Mouse (Mus musculus) adrenal gland, postnatal 14 days (tissue): ENCODE measurements around the gene Kcnh2. TPM values are rescaled to one million over a fixed set of nuclear protein-coding genes. Genes with fewer than 3 reads are reported as not detected.
"Not testable (repeated sequence)": the region's sequence is repeated elsewhere in the genome, so short reads cannot be mapped to it uniquely, and the experiment has no call there.

Source experiments
- DNase-seq: peaks from one replicate; pipeline ENCODE4 v3.0.0; 2021; ENCODE audit warnings: mixed read lengths
- long read RNA-seq, 2 experiments: library from polyadenylated mRNA; stranded (forward); transcript quantifications; one replicate each; pipeline ENCODE4 v2.0.0; 2021
- total RNA-seq: library from RNA; stranded (reverse); gene quantifications from 2 replicates; pipeline ENCODE4 v1.2.3, GENCODE M21; 2021

The Kcnh2 gene
- 10.7 and 11.1 TPM in 2 replicates for total RNA-seq
- long read RNA-seq, experiment 1, full-length matches to known transcripts, result 21 of 34 reads
- long read RNA-seq, experiment 1, partial matches to known transcripts, result 6 of 34 reads
- long read RNA-seq, experiment 1, other reads (novel, unspliced or antisense), result 7 of 34 reads
- long read RNA-seq, experiment 2, full-length matches to known transcripts, result 9 of 16 reads
- long read RNA-seq, experiment 2, partial matches to known transcripts, result 3 of 16 reads
- long read RNA-seq, experiment 2, other reads (novel, unspliced or antisense), result 4 of 16 reads

GRCm38 (mm10) chr5:24351278-24351677 lies at the start of gene Kcnh2:
TSS of gene Kcnh2 (minus strand) at chr5:24351604.
- DNase-seq, result no peak

DNA sequence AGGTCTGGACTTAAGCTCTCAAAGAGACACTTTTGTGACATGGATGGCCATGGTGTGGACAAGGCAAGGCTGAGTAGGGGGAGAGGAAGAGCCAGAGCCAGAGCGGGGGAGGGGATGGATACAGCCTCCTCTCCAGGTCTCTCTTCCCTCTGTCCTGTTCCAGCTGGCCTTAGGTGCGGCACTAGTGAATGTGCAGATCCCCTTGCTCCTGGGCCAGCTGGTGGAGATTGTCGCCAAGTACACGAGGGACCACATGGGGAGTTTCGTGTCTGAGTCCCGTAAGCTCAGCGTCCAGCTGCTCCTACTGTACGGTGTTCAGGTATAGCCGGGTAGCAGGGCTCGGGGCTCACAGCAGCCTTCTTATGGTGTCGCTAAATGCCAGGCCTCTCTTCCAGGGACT lies 49.0 kb upstream of the Kcnh2 start:
- DNase-seq, result no peak

GRCm38 (mm10) chr5:24399686-24400085 lies 48.3 kb upstream of the Kcnh2 start:
- no peak for DNase-seq

- not testable (repeated sequence) for DNase-seq
These were observed 44.9 kb upstream of the Kcnh2 start for GRCm38 (mm10) chr5:24396254-24396653.

DNA sequence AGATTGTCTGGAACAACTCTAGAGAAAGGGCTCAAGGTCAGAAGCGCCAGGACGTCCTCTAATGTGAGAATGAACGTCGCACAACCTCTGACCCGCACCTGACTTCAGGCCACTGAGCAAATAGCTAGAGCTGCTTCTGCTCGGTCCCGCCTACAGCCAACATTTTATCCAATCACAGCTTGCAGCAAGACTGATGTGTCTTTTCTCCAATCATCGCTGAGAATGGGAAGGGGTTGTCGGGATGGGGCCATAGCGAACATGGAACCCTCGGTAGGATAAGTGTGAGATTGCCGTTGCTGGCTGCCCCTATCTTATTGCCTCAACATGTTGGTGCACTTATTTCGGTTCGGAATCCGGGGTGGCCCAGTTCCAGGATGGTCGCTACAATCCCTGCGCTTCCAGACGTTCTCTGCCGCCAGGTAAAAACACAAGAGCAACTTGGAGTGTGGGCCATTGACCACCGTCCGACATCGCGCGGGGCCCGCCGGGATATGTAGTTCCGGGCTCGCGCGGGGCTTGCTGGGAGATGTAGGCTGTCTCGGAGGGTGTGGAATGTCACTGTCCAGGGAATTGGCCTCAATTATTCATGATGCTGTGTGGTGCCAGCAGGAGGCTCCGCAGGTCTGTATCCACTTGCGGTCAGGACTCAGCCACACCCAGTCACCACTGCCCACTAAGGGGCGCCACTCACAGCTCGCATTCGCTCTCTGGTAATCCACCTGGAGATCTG lies 42.9 kb upstream of the Kcnh2 start:
- peak; percentile 95 for DNase-seq

DNA sequence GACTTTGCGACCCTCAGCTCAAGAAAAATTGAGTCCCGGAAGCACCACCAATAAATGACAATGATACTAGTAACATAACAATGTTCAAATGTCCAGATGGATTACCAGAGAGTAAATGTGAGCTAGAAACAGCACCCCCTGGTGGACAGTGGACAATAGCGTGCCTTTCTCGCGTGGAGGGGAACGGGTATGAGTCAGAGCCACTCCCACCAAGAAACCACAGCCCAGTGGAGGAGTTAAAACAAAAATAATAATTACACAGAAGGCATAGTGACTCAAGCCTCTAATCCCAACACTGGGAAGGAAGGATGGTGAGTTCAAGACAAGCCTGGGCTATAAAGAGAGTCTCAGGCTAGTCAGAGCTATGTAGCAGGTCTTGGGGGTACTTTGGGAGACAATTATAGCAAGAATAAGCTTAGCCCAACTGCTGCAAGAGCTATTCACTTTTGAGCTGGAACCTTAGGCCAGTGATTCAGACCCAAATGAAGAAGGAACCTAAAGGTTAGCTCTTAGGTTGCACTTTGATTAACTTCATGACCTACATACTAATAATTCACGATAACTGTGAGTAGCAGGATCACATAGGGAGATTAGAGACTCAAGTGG lies 42.1 kb upstream of the Kcnh2 start, which contains the start of gene Abcb8:
Gene Abcb8 (plus strand): TSS at position 272 of the 606 bp plus-strand sequence.
- peak; percentile 93 for DNase-seq

- no peak for DNase-seq
These were observed 41.3 kb upstream of the Kcnh2 start for GRCm38 (mm10) chr5:24392724-24393123.

DNA sequence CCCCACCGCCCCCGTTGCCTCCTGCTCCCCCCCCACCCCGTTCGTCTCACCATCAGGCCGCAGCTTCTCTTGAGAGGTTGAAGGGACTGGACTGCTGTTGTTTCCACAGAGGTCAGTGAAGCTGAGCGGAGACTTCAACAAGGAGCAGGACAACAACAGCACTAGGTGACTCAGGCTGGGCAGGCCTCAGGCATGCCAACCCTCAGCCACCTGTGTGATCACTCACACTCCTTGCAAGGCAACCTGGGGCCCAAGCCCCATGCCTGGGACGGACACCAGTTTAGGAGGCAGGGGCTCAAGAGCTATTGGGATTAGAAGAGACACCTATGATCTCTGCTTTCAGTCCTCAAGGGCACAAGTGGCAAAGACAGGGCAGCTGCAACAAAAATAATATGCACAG lies 40.5 kb upstream of the Kcnh2 start, which contains the start of gene Atg9b:
Gene Atg9b (minus strand): TSS at position 280 of the 400 bp plus-strand sequence.
- no peak for DNase-seq

GRCm38 (mm10) chr5:24389658-24390020 lies 38.2 kb upstream of the Kcnh2 start:
- no peak for DNase-seq

DNA sequence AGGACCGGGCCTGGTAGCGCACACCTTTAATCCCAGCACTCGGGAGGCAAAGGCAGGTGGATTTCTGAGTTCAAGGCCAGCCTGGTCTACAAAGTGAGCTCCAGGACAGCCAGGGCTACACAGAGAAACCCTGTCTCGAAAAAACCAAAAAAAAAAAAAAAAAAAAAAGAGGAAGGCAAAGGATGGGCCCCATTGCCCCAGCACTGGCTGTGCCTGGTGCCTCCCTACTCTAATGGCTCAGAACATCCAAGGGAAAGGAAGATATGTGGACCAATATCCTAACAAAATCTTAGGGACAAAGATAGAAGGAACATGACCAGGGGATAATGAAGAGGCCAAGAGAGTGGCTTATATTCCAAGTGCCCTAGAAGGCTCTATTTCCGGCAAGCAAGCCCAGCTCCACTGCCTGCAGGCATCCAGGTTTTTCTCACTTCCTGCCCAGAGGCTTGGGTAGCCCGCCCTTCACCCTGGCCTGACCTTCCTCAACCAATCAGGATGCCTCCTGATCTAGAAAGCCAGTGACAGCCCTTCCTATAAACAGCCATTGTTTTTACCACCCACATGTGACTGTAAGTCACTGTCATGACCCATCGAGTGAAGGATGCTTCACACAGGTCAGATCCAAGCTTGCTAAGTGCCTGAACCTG lies 37.7 kb upstream of the Kcnh2 start:
- DNase-seq, result peak; percentile 47

- no peak for DNase-seq
These were observed 37.0 kb upstream of the Kcnh2 start for GRCm38 (mm10) chr5:24388246-24388915.

DNA sequence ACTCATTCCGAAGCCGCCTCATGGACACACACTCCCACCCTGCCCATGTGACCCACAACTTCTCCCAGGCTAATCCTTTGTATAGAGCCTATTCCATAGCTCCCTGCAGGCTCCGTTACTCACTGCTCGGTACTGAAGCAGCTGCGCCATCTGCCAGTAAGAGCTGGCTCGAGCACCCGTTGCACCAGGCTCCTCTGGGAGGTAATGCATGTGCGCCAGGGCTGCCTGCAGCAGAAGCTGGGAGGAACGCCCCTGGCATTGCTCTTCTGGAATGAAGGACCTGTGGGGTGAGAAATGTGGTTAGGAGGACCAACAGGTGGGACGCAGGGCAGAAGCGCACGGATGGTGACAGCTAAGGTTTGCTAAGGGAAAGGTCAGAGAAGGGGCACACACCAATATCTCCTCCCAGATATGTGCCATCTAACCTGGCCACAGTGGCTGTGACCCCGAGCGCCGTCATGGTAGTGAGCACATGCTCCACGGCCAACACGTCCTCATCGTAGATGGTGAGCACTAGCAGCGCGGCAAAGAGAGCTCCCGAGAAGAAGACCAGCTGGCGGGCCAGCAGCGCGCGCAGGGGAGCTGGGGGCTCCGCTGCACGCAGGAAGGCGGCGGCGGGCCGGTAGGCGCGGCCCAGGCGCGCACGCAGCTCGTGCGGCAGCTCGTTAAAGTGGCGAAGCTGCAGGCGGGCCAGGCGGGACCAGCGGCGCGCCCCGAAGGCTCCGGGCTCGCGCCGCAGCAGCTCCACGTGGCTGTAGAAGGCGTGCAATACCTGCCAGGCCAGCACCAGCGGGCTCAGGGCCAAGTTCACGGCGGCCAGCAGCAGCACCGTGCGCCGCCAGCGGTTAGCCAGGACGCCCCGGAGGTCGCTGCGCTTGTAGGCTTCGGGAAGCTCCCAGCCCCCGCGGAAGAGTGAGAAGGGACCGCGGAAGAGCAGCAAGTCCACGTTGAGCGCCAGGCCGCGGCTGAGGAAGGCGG lies 36.1 kb upstream of the Kcnh2 start:
- peak; percentile 79 for DNase-seq

DNA sequence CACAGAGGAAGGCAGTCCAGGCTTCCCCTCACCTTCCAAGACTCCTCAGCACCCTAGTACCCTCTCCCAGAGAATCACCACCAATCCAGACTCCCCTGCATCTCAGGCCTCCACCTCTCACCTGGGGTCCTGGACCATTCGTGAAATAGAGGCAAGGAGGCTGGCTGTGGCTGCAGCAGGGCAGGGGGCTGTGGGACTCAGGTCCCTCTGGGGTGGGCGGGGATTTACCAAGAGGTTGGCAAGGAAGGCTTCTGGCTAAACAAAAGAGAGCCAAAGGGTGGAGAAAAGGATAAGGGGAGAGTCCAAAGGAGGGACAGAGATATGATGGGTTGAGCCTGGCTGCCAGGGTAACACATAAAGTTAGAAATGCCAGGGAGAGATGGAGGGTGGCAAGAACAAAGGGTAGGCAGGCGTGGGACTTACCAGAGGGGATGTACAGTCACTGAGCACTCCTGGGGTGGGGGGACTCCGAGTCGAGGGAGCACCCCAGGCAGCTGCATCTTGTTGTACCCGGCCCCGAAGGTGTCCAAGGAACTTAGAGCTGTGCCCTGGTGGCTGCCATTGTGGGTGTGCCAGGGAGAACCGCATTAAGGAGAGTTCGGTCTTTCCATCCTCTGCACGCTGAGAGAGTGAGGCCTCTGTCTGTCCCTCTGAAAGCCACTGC lies 34.6 kb upstream of the Kcnh2 start:
- DNase-seq, result no peak

DNA sequence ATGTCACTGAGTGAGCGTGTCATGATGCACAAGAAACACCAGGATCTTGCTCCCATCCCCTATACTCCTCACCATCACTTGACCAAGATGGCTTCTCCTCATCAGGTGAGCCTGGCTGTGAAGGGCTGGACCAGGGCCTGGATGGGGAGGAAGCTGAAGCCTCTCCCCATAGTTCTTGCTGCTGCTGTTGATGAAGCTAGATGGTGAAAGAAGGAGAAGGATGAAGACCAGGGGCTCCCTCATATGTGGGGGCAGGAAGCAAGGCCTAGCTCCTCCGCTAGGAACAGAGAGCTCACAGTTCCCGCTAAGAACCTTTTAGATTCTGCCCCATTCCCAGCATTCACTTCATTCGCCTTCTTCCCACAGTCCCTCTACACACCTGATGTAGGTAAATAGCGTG lies 34.0 kb upstream of the Kcnh2 start:
- no peak for DNase-seq

DNA sequence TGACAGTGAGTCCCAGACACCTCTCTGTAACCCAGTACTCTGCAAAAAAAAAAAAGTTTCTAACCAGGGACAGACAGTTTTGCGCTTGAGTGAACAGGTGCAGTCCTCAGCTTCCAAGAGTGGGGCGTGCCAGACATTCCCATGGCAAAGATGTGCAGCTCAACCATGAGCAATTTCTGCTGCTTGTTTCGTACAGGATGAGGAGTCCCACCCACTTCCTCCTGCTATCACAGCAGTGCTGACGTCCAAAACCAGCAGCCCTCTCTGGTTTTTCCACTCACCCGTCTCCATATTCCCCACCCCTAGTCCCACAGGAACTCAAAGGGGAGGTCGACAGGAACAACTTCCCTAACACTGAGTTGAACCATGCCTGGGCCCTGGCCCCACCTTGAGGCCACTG lies 33.0 kb upstream of the Kcnh2 start:
- no peak for DNase-seq

DNA sequence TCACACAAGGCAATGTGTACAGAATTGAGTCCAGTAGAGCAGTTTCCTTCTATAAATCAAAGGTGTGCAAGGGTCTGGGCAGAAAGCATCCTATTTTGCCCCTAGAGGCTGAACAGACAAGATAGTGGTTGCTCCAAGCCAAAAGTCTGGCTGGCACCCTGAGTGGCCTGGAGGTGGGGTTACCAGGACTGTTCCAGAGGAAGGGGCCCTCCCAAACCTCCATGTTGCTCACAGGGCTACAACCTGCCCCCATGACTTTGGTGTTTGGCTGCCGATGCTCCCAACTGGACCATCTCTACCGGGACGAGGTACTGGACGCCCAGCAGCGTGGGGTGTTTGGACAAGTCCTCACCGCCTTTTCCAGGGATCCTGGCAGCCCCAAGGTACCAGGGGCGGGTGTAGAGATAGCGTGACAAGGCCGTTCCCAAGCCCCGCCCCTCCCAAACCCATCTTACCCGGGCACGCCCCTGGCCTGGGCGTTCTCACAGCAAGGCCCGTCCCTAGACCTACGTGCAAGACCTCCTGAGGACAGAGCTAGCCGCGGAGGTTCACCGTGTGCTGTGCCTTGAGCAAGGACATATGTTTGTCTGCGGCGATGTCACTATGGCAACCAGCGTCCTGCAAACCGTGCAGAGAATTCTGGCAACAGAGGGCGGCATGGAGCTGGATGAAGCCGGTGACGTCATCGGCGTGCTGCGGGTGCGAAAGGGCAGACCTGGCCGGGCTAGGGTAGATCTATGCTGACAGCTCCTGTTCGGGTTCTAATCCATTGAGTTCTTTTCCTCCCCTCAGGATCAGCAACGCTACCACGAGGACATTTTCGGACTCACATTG lies 31.8 kb upstream of the Kcnh2 start:
- DNase-seq, result peak; percentile 96

DNA sequence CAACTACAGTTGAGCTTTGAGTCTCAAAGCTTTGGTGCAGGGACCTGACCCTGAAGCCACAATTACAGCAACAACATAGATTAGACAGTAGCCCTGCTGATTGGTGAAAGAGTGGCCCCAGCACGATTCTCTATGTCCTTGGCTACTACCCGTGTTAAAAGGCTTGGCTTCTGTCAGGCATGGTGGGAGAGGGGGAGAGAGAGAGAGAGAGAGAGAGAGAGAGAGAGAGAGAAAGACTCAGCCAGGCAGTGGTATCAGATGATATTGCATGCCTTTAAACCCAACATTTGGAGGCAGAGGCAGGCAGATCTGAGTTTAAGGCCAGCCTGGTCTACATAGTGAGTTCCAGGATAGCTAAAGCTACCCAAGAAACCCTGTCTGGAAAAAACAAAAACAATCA lies 30.6 kb upstream of the Kcnh2 start:
- DNase-seq, result no peak

DNA sequence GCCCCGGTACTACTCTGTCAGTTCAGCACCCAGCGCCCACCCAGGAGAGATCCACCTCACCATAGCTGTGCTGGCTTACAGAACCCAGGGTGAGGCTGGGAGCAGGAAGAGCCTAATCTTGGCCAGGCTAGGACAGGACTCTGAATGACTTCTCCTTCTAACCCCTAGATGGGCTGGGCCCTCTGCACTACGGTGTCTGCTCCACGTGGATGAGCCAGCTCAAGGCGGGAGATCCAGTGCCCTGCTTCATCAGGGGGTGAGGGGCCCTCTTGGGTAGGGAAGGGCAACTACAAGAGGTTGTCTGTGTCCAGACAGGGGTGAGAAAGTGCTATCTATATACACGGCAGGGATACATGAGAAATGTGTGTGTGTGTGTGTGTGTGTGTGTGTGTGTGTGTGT lies 30.1 kb upstream of the Kcnh2 start:
- no peak for DNase-seq

- no peak for DNase-seq
These were observed 29.1 kb upstream of the Kcnh2 start for GRCm38 (mm10) chr5:24380499-24380898.

GRCm38 (mm10) chr5:24379501-24379900 lies 28.1 kb upstream of the Kcnh2 start:
- no peak for DNase-seq
